Mouse (Mus musculus): ENCODE results near the gene Utp4.

Gene Utp4

DNA sequence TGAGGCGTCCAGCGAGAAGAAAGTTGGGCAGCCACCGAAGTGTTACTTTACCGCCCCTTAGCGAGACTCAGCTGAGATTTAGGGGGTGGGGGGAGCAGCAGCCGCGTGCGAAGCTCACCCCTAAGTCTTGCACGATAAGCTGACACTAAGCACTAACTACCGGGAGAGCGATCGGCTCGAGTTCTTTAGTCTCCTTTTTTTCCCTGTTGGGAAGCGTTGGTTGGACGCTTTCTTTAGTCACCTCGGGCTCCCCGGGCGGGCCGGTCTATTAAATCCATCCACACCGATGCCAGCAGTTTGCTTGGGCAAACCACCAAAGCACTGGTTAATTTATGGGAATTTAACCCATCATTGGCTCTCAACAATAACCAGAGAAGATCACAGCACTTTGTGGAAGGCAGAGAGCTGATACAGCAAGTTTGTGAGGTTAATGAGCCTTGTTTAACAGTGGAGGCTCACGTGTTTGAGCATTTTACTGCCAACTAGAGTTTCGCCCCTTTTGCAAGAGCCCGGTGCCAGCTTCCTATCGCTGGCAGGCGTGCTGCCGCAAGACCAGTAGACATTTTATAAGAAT, 43.1 kb downstream of the Utp4 start:
- peak; percentile 40 for DNase-seq (ENCODE audit: low read depth, low spot score)

DNA sequence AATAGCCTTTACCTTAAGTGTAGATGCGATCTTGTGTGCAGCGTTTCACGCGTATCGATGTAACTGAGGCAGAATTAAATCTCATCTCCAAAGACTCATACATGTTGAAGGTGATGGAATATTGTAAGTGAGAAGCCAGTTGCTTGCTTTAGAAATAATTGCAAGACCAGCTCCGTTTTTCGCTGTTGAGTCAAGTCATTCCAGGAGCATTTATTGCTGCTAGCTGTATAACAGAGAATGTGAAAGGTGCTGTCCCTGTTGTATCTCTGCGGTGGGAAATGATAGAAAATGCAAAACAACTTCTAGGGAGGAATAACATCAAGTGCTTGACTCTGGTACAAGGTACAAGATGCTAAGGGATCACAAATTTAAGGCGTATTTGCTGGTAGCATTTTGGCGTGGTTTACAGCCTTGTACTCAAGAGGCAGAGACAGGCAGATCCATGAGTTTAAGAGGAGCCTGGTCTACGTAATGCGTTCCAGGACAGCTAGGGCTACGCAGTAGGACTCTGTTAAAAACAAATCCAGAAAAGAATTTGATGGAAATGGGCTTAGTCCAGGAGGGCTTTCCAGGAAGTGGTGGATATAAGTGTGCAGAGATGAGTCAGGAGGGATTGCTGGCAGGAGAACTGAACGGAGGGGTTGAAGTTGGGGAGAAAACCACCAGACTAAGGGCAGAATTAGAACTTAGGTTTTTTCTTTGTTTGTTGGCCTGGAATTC, 43.8 kb downstream of the Utp4 start:
- no peak for DNase-seq (ENCODE audit: low read depth, low spot score)

DNA sequence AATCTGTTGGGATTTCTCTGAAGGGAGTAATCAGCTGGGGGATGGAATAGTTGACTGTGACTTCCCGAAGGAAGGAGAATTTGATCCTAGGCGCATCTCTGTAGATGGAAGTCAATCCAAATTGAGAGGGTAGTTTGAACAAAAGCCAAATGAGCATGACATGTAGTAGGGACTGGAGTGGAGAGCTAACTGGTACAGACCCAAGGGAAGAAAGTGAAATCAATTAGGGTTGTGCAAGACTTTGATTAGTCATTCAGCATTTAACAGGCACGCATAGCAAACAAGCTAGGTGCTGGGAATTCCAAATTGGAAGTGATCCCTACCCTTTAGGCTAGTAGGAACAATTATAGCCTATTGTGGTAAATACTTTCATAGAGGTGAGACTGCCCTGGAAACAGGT, 48.4 kb downstream of the Utp4 start:
- DNase-seq (ENCODE audit: low read depth, low spot score): no peak

DNA sequence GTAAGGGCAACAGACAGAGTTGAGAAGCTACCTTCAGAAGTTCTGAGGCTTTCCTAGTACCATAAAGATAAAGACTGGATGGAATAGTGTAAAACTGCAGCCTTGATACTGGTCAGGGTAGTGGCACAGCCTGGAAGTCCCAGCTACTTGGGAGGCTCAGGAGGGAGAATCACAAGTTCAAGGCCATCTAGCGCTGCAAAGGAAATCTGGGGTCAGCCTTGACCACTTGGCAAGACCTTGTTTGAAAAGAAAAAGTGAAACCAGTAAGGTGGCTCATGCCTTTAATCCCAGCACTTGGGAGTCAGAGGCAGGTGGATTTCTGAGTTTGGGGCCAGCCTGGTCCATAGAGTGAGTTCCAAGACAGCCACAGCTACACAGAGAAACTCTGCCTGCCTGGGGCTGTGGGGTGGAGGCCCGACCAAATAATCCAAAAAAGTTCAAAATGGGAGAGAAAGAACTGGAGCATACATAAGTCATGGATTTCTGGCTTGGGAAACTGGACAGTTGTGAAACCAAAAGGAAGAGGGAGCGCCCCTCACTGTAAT, 50.5 kb downstream of the Utp4 start:
- no peak for DNase-seq (ENCODE audit: low read depth, low spot score)

DNA sequence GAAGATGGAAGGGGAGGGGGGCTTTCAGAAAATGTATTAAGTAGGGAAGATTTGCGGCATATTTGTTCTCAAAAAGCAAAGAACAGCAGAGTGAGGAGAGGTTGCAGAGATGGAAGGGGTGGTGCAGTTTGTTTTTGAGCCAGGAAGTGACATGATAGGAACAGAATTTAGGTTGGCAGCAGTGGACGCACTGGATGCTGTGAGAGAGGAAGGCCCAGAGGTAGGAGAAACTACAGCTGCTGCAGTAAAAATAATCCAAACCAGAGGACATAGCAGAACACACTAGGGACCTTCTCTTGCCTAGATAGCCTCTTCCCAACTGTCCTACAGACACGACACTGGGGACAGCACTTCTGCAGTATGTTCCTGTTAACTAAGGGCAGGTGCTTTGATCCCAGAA, 51.3 kb downstream of the Utp4 start:
- DNase-seq (ENCODE audit: low read depth, low spot score): no peak

DNA sequence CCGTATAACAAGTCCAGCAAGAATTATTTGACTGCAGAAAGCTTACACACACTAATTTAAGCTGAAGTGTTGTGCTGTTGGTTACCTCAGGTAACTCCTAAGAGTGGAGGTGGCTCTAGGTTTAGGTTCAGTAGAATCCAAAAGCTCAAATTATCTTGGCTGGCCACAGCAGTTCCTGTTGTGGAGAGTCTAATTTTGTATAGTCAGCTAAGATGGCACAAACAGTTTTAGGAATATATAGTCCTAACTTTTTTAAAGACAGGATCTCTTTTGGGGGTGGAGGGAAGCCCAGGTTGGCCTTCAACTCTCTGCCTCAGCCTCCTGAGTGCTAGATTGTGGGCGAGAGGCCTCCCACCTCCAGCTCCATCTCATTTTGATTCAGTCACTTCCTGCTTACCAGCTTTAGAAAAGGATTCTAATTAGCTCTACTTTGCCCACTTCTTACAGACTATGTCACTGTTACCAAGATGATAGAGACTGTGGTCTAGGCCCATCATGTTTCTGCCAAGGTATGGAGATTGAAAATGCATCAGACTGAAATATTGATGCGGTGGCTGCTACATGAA, 55.3 kb downstream of the Utp4 start:
- no peak for DNase-seq (ENCODE audit: low read depth, low spot score)

DNA sequence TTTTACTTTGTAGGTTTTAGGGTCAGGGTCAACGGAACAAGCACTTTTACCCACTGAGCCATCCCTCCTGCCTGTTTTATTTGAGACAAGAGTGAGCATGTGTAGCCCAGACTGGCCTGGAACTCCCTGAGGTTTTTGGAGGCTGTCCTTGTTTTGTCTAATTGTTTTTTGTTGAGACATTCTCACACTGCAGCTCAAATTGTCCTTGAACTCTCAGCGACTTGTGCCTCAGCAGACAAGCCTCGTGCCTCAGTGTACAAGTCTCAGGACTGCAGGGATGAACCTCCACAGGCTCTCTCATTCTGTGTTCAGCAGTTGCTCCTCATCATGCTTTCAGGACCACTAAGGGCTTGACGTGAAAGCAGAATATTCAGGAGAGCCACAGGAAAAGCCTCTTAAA, 58.3 kb downstream of the Utp4 start:
- no peak for DNase-seq (ENCODE audit: low read depth, low spot score)

DNA sequence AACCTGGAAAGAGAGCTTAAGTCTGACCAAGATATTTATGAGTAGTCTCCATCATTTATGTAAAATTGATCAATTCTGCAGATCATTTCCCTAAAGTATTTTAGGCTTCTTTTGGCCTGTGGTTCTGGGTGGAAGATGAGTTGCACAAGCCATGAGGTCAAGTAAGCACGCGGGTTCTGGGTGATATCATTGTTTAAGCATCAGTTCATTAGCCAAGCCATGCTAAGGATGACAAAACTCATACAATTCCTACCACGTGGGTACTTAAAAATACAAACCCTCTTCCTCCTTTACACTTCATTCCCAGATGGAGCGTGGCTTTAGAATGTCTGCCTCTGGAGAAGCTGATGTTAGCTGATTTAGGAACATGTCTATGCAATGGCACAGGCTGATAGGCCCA, 60.1 kb downstream of the Utp4 start:
- no peak for DNase-seq (ENCODE audit: low read depth, low spot score)

DNA sequence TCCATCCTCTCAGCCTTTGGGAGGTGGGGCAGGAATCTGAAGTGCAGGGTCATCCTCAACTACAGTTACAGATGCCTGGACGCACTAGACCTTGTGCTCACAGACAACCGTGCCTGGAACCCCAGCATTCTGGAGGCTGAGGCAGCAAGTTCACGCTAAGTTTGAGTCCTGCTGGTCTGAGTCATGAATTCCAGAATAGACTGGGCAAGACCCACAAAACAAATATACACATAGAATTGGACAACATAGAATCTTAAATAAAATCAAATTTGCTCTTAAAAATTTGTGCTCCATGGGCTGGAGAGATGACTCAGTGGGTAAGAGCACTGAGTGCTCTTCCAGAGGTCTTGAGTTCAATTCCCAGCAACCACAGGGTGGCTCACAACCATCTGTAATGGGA, 63.6 kb downstream of the Utp4 start:
- no peak for DNase-seq (ENCODE audit: low read depth, low spot score)

DNA sequence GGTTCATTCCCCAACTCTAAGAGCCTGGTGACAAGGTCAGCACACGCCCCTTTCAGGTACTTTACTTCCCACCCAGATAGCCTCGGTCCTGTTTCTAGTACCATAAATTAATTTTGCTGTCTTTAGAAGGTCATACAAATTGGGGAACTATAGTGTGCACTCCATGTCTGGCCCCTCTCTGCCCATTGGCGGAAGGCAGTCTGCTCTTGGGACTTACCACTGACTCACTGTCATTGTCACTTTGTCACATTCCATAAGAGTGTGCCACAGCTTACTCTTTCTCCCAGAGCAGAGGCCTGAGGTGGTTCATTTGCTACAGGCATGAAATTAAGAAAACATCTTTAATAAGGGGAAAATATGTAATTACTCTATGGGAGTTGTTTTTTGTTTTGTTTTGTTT, 64.8 kb downstream of the Utp4 start:
- DNase-seq (ENCODE audit: low read depth, low spot score): no peak

DNA sequence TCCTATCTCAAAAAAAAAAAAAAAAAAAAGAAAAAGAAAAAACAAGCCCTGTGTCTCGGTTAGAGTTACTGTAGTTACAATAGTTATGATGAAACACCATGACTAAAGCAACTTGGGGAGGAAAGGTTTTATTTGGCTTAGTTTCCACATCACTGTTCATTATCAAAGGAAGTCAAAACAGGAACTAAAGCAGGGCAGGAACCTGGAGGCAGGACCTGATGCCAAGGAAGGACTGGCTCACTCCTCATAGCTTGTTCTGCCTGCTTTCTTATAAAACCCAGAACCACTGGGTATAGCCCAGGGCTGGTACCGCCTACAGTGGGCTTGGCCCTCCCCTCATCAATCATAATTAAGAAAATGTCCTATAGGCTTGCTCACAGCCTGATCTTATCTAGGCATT, 66.2 kb downstream of the Utp4 start:
- no peak for DNase-seq (ENCODE audit: low read depth, low spot score)

DNA sequence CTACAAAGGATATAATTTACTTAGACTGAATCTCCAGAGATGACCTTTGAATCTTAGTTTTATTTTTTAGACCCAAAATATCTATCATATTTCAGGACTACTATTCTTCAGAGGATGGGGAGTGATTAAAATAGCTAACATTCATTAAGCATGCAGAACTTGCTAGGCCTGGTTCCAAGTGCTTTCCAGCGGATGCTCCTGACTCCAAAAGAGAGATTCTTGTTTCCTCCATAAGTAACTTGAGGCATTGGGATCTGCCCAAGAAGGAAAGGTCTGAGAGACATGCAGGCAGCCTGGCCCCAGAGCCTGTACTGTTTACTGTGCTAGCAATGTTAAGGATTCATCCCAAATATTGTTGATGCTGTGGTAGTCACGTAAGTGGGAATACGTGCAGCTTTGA, 68.9 kb downstream of the Utp4 start:
- no peak for DNase-seq (ENCODE audit: low read depth, low spot score)

DNA sequence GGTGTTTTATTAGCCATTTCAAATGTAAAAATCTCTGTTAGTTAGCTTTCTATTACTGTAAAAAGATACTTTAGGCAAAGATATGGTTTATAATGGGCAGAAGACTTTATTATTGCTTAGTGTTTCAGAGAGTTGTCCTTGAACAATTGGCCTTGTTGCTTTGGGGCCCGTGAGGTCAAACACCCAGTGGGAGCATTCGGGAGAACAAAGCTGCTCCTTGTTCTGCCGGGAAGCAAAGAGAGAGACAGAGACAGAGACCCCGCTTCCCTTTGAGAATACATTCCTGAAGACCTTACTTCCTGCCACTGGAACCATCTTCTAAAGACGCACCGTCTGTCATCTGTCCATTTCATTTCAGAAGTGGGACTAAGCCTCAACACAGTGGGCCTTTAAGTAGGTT, 69.9 kb downstream of the Utp4 start:
- DNase-seq (ENCODE audit: low read depth, low spot score): no peak

DNA sequence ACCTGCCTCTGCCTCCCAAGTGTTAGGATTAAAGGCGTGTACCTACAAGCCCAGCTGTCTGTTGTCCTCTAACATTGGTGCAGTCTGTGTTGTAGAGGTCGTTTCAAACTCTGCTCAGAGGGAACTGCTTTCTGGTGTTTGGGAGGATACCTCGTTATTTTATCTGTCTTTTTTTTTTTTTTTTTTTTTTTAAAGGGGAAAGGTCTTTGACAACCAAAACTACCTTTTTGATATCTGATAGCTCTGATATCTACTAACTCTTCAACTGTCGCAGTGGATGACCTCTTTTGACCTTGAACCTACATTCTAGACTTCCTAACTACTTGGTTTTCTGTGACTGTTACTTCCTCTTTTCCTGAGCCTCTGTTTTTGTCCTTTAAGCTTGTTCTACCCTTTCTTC, 71.1 kb downstream of the Utp4 start:
- DNase-seq (ENCODE audit: low read depth, low spot score): no peak

DNA sequence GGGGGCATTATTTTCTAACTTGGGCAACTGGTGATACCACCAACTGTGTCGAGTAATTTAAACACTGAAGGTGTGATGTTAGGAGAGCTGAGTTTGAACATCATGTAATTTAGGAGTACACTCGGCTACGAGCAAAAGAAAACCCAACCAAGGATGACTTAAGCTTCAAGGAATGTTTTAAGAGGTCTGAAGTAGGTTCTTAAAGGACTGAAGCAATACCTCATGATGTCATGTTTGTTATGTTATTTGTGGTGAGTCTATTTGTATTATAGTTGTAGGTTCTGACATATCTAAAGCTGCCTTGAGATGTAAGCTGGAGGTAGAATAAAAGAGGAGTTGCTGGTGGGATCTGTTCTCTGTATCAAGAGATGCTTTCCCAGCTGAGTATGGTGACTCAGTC, 76.5 kb downstream of the Utp4 start:
- no peak for DNase-seq (ENCODE audit: low read depth, low spot score)

DNA sequence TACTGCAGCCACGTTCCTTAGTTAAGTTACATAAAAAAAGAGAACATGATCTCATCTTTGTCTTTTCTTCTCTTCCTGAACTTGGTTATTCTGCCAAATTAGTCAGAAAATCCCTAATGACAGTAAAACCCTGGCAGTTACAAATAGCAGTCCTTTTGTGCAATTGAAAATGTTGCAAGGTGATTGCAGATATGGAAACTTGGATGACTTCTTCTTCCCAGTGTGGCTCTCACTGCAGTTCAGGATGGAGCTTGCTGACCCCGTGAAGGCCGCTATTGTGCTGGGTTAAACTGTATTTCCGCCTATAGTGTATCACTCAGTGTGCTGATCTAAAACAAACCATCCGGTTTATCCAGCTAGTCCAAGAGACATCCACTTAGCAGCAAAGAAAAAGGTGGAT, 78.5 kb downstream of the Utp4 start:
- no peak for DNase-seq (ENCODE audit: low read depth, low spot score)

Data from retina, postnatal 7 days (tissue).